Mouse (Mus musculus) embryonic stem cell, embryonic (primary cell): ENCODE results near the gene Peg3.
"Not testable (repeated sequence)": the region's sequence is repeated elsewhere in the genome, so short reads cannot be mapped to it uniquely, and the experiment has no call there.

Experiments used
- CTCF ChIA-PET, 4 experiments: fragments of 300-600 bp in 2 of 4; fragments of 350-600 bp in 2 of 4; sonication (Branson Sonifier 250); formaldehyde crosslinking; loops; one replicate each; lab custom pipeline; 2022; ENCODE audit warnings: inconsistent platforms in 2 of 4; lab: Charles Lee
- POLR2A ChIA-PET, 4 experiments: fragments of 300-600 bp in 2 of 4; fragments of 350-600 bp in 2 of 4; sonication (Branson Sonifier 250); formaldehyde crosslinking; loops; one replicate each; lab custom pipeline; 2022; ENCODE audit warnings: antibody characterized with exemption in 4 of 4, inconsistent platforms in 1 of 4; lab: Charles Lee

The Peg3 gene

DNA sequence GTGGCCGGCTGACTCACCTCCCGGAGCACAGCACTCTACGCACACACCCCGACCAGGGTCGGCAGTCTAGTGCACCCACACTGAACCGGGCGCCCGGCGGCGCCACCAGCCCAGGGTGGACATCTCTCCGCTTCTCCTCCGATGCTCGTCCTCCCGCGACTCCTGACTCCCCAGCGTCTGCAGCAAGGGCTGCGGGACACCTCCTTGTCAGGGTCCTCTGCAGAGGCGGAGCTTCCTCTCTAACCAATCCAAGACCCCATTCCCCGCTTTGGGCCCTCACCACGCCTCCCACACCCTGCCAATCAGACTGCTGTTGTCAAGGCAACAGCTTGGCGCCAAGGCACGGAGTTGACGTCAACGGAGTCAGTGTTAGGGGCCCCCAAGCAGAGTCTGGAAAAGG is at the start of gene Peg3, which contains the start of gene Usp29:
TSS of gene Peg3 (minus strand) at position 191 of the 400 bp plus-strand sequence.
TSS of gene Usp29 (plus strand) at position 338 of the 400 bp plus-strand sequence.
- CTCF ChIA-PET = interaction anchor here in 3 of 4 experiments (0.6 to 4.4 kb wide), 7 partner anchors 71 to 369 kb away, joined by 3 to 59 read pairs (median 3); partner anchors contain the start of gene Zfp78 (in 1 of the 3)
- POLR2A ChIA-PET = interaction anchor here in 3 of 4 experiments (0.5 to 4.9 kb wide), 51 partner anchors 9 to 1715 kb away, joined by 3 to 165 read pairs (median 5); partner anchors contain the start of genes Zfp78 (in 3 of the 3), Zim1 (in 2 of the 3), Fiz1 (in 1 of the 3) and Gm44973 (in 1 of the 3)

DNA sequence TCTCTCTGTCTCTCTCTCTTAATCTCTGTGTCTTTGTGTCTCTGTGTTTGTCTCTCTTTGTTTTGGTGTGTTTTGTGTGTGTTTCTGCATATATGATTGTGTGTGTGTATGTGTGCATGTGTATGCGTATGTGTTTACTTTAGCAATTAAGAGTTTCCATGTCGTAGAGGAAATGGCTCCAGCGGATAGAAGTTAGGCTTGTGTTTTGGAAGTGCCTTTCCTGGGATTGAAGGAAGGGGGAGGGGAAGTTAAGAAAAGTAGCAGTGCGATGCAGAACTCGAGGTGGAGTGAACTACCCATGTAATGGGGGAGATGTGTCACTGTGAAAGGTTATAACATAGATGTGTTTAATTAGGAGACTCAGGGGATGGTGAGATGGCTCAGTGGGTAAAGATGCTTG is 48.9 kb upstream of the Peg3 start:
- ChIA-PET CTCF (no interaction called here), POLR2A (interaction anchor here in 1 of 4 experiments (0.9 kb wide), 2 partner anchors 49 to 50 kb away, joined by 3 read pairs; partner anchors contain the start of genes Peg3 and Usp29)

DNA sequence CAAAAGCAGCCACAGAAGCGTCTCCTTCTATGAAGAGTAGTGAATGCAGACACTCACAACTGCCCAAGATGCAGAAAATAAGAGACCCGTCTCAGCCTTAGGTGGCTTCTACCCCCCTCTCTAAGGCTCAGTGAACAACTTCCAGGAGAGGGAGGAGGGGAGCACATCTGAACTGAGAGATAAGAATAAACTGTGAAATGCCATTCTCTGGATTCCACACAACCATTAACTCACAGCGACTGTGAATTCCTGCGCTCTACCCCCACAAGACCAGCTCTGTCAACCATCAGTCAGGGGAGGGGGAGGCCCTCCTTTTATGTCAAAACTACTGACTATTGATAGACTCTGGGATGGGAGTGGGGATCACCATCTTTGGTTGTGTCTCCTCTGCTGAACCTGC is 47.5 kb upstream of the Peg3 start:
- ChIA-PET CTCF (no interaction called here), POLR2A (interaction anchor here in 3 of 4 experiments (0.6 to 3.7 kb wide), 4 partner anchors 47 to 88 kb away, joined by 3 to 23 read pairs (median 4); partner anchors contain the start of genes Peg3 (in 2 of the 3) and Usp29 (in 2 of the 3))

DNA sequence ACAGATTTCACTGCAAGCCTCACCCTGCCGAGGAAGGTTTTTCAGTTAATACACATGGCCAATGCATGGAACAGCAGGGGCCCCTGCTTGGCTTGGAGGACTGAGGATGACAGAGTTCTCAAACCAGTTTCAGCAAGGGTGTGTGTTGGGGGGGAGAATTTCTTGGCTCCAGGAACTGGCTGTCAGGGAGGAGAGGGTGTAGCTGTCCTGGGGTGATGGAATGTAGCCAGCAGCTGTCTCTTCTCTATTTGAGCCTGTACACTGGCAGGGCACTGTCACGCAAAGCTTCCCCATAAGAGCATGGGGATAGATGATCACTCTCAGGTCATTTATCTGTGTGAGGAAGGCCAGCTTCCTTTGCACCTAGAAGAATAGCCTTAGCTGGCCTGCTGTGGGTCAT is 46.9 kb upstream of the Peg3 start:
- ChIA-PET POLR2A (interaction anchor here in 3 of 4 experiments (0.6 to 3.7 kb wide), 4 partner anchors 47 to 88 kb away, joined by 3 to 23 read pairs (median 4); partner anchors contain the start of genes Peg3 (in 2 of the 3) and Usp29 (in 2 of the 3)), CTCF (no interaction called here)

DNA sequence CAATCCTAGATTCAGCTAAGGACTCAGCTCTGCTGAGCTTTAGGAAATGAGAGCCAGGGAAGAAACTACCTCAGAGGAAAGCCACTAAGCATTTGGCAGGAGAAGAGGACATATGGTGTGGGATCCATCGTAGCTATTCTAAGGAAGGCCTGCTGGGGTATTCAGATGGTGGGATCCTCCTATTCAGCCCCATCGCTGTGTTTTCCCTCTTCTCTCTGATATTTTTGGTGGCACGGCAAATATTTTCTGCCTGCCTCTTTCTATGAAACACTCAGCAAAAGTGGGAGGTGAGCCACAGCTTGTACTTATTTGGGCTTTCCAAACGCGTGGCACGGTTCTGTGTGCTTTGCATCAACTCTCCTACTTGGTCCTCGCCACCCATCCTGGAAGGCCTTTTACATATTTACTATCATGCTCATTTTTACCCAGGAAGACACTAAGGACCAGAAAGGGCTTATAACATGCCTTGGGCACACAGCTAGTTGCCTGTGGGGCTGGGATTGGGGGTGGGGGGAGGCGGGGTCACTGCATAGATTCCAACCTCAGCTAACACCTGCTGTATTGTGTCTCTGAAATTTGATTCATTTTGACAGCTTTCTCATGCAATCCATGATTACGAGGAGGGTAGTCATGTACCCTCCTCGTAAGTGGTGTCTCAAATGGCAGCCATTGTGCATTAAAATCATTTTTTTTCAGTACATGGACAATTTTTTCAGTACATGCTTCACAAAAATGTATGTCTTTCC is 46.3 kb upstream of the Peg3 start:
- POLR2A ChIA-PET = interaction anchor here in 3 of 4 experiments (1.0 to 3.7 kb wide), 7 partner anchors 8 to 1964 kb away, joined by 3 to 23 read pairs (median 5); partner anchors contain the start of genes Peg3 (in 2 of the 3), Usp29 (in 2 of the 3) and Ube2s (in 1 of the 3)
- CTCF ChIA-PET = no interaction called here

DNA sequence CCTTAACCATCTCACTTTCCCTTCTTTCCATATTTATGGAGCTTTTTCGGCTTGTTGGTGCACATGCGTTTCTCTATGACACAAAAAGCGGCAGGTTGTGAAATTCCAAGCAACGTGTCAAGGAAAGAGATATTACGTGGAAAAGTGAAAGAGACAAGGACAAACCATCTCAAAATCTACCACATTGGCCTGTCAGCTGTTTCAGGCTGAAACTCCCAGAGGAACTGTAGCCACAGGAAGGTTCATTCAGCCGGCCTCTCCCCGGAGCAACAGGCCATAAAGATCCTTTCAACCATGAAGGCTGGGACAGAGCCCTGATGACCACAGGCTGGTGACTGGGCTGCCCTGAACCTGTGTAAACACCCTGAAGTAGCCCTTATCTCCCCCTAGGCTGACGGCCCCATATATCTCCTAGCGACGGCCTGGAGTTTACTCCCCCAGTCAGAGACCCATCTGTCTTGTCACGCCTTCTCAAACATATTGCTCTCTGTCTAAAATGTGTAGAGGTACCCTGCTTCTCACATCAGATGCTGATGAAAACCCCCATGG is 43.7 kb upstream of the Peg3 start:
- POLR2A ChIA-PET = interaction anchor here in 1 of 4 experiments (1.0 to 1.2 kb wide), 2 partner anchors 43 to 46 kb away, joined by 3 to 5 read pairs; partner anchors contain the start of genes Peg3 and Usp29
- CTCF ChIA-PET = not testable (repeated sequence)

DNA sequence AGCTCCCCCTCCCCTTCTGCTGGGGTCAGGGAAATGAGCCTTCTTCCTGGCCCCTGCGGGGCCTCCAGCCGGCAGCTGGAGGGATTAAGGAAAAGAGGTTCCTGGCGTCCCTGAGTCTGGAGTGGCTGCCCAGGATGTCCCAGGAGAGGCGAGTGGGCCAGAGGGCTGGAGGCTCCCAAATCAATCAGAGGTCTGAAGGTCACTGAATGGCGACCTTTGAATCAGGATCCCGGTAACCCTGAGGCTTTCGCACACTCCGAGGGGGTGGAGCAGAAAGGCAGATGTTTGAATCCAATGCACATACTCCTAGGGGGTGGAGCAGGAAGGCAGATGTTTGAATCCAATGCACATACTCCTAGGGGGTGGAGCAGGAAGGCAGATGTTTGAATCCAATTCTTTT is 40.1 kb upstream of the Peg3 start:
- CTCF ChIA-PET = interaction anchor here in 1 of 4 experiments (0.6 kb wide), 1 partner anchor 10 kb away, joined by 3 read pairs; no protein-coding TSS in a partner anchor
- POLR2A ChIA-PET = interaction anchor here in 3 of 4 experiments (0.5 to 4.7 kb wide), 15 partner anchors 10 to 1756 kb away, joined by 3 to 44 read pairs (median 4); partner anchors contain the start of genes Peg3 (in 2 of the 3), Usp29 (in 2 of the 3) and Fiz1 (in 1 of the 3)

DNA sequence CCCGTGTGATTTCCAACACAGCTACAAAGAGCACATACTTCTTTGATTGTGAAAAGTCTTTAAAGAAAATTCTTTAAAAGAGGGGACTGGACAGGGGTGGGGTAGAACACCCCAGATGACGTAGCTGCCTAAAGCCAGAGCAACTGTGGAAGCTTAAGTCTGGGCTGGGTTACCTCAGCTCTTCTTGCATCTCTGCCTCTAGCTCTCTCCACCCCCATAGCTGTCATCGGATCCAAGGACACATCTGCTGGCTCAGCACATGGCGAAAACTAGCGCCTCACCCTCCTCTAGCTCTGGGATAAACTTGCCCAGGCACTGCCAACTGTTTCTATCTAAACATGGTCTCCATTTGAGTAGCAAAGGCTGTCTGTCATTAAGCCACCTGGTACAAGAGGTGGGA is 35.0 kb upstream of the Peg3 start:
- POLR2A ChIA-PET = interaction anchor here in 1 of 4 experiments (0.7 to 1.0 kb wide), 2 partner anchors 19 to 36 kb away, joined by 4 to 5 read pairs; no protein-coding TSS in a partner anchor
- CTCF ChIA-PET = no interaction called here

DNA sequence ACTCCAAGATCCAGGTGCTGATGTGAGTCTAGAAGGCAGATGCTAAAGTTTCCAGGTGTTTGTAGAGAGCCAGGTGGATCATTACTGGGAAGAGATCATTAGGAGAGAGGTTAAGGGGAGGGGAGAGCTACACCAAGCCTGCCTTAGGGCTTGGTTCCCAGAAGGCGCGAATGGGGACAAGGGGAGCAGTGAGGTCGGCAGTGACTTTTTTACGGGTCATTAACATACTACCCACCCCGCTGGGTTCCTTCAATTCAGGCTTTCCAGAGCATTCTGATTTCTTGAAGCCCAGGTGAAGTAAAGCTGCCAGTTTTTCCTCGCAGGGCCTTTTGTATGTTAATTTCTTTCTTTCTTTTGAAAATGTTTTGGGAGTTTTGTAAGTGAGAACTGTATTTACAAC is 29.9 kb upstream of the Peg3 start:
- POLR2A ChIA-PET = interaction anchor here in 3 of 4 experiments (0.6 to 3.9 kb wide), 21 partner anchors 9 to 412 kb away, joined by 3 to 90 read pairs (median 3); partner anchors contain the start of genes Peg3 (in 3 of the 3), Usp29 (in 3 of the 3) and Zim1 (in 1 of the 3)
- CTCF ChIA-PET = interaction anchor here in 3 of 4 experiments (0.6 to 1.2 kb wide), 5 partner anchors 10 to 158 kb away, joined by 3 to 5 read pairs (median 3); no protein-coding TSS in a partner anchor

DNA sequence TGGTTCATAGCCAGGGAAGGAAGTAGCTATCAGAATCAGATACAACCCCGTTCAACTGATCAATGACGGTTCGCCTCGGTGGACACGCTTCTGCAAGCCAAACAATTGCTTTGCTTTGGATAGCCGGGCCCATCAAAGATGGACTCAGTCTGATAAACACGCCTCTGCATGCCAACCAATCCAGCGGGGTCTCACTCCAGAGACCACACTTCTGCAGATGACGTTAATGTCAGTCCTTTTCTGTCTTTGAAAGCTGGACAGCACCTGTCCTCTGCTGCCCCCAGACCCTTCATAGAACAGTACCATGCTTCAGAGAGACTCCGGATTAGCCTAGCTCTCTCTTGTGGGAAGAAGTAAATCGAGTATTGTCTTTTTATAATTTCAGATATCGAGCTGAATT is 29.5 kb upstream of the Peg3 start:
- ChIA-PET POLR2A (interaction anchor here in 3 of 4 experiments (0.6 to 3.9 kb wide), 18 partner anchors 8 to 413 kb away, joined by 3 to 90 read pairs (median 4); partner anchors contain the start of genes Peg3 (in 3 of the 3), Usp29 (in 3 of the 3) and Zim1 (in 1 of the 3)), CTCF (interaction anchor here in 3 of 4 experiments (0.6 to 1.2 kb wide), 4 partner anchors 11 to 158 kb away, joined by 3 to 5 read pairs (median 4); no protein-coding TSS in a partner anchor)

DNA sequence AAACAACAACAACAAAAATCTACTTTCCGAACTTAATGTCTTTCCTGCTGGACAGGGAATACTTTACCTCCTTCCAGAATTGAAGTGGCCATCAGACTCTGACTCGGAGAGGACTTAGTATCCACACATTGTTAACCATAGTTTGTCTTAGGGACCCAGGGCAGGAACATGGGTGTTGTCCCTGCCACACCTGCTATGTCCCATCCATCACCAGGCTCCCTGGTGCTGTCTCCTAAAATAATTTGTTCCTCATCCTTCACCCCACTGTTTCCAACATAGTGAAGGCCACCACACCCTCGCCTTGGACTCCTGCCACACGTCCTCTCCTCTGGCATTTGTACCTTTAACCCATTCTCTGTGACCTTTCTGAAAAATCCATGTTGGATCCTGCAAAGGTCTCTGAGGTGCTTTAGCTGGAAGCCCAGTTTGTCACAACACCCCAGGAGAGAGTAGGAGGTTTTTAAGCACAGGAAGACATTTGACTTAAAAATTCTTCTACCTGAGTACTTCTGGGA is 26.6 kb upstream of the Peg3 start:
- ChIA-PET POLR2A (interaction anchor here in 2 of 4 experiments (1.0 to 2.6 kb wide), 2 partner anchors 19 to 28 kb away, joined by 5 to 10 read pairs; no protein-coding TSS in a partner anchor), CTCF (interaction anchor here in 1 of 4 experiments (0.6 kb wide), 1 partner anchor 393 kb away, joined by 3 read pairs; no protein-coding TSS in a partner anchor)

DNA sequence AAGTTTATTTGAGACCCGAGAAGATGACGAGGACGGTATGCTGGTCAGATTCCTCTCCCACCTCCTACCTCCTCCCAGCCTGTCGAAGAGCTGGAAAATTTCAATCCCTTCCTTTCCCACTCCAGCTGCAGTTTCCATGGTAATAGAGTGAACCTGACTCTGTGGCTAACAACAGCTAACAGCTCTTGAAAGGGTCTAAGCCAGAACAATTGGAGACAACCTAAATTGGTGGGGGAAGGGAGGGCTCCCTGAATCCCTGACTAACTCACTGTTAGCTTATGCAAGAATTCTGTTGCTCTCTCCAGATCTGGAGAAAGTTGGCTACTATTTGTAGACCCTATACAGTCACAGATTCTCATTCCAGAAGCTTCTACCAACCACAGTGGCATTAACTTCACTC is 23.2 kb upstream of the Peg3 start:
- ChIA-PET CTCF (no interaction called here), POLR2A (interaction anchor here in 2 of 4 experiments (0.7 to 6.1 kb wide), 6 partner anchors 11 to 42 kb away, joined by 3 to 33 read pairs (median 5); partner anchors contain the start of genes Peg3 (in 2 of the 2) and Usp29 (in 2 of the 2))

DNA sequence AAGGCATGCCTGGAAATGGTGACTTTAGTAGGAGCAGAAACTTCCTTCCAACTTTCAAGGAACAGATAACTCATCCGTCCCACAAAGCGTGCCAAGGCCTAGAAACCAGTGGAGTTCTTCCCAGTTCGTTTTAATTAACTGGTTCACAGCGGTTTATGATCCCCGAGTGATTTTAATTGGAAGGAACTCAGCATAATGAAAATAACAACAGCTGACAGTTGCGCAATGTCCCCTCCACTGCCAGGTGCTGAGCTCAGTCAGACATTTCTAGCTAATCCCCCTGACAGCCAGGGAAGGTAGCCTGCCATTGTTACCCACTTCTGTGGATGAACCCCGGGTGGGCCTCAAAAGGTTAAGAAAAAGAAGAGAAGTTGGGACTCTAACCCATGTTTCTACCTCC is 19.0 kb upstream of the Peg3 start:
- CTCF ChIA-PET = no interaction called here
- POLR2A ChIA-PET = interaction anchor here in 2 of 4 experiments (1.2 to 6.1 kb wide), 5 partner anchors 10 to 70 kb away, joined by 3 to 29 read pairs (median 4); partner anchors contain the start of genes Peg3 (in 1 of the 2) and Usp29 (in 1 of the 2)

DNA sequence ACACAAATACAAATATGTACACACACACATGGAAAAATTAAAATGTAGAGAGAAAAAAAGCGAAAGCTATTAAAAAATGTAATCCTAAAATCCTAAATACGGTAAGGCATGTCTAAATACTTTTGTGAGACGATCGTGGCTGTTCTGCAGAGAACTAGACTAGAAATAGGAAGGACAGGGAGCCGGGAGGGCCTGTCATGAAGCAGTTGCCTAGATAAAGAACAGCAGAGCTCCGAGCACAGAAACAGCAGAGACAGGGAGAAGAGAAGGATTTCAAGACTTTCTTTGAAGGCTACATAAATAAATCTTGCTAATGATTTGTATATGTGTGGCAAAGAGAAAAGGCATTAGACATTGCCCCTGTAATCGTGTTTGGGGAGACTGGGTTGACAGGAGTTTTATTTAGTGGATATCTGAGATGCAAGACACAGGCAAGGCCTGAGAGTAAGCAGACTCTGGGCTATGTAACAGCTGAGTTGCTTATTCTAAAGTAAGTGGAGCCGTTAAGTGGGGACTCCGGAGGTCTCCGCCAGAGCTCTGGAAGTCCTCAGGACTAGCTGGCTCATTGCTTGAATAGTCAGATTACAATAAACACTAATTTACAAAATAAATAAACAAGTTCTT is 14.2 kb upstream of the Peg3 start:
- ChIA-PET CTCF (interaction anchor here in 1 of 4 experiments (0.9 kb wide), 1 partner anchor 174 kb away, joined by 3 read pairs; no protein-coding TSS in a partner anchor), POLR2A (interaction anchor here in 2 of 4 experiments (0.7 to 1.5 kb wide), 3 partner anchors 14 to 556 kb away, joined by 3 to 5 read pairs (median 4); partner anchors contain the start of genes Peg3 (in 1 of the 2) and Usp29 (in 1 of the 2))

DNA sequence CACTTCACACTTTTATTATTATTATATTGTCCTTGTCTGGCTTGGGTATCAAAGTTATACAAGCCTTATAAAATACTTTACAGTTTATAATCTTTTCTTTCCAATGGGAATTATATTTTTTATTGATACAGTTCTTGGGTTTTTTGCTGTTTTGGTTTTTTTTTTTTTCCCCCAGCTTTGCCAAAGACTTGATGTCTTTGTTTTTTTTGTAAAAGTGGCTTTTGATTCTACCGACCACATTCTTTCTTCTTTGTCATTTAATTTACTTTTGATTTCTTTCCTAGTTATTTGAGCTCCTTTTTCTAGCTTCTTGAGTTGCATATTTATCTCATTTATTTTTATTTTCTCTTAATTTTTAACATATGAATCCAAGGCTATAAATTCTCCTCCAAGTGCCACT is 5.8 kb upstream of the Peg3 start:
- ChIA-PET POLR2A (interaction anchor here in 2 of 4 experiments (0.6 to 1.0 kb wide), 2 partner anchors 10 to 182 kb away, joined by 3 read pairs; no protein-coding TSS in a partner anchor), CTCF (interaction anchor here in 1 of 4 experiments (1.1 kb wide), 1 partner anchor 182 kb away, joined by 3 read pairs; no protein-coding TSS in a partner anchor)

DNA sequence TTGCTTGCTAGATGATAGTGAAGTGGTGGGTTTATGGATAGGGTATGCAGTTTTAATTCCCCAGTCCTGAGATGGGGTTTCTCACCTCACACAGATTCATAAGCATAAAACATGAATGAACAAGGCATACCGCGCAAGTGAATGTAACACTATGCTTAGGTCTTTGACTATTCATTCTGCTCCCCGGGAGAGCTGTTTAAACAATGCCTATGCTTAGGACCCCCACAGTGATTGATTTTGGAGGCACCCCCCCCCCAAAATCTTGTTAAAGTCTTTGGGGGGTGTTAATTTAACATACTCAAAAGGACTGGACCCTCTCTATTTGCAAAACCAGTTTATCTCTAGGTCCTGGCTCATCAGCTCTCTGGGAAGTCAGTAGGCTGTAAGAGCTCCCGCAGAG is 1.7 kb upstream of the Peg3 start:
- ChIA-PET CTCF (interaction anchor here in 1 of 4 experiments (0.7 kb wide), 1 partner anchor 170 kb away, joined by 5 read pairs; no protein-coding TSS in a partner anchor), POLR2A (interaction anchor here in 3 of 4 experiments (0.6 to 1.8 kb wide), 6 partner anchors 17 to 369 kb away, joined by 4 to 8 read pairs (median 5); partner anchors contain the start of gene Zfp78 (in 1 of the 3))
